Mouse (Mus musculus) testis, adult 10 weeks (tissue): ENCODE results near the gene Vmn1r232. TPM values are rescaled to one million over a fixed set of nuclear protein-coding genes. Genes with fewer than 3 reads are reported as not detected.

Experiments
- polyA plus RNA-seq: library from polyadenylated mRNA; stranded (reverse); fragments of 350-450 nt; fragmentation: Illumina TruSeq; extraction: RNeasy Lipid Tissue Mini Kit (QIAGEN cat#74804); gene quantifications from one replicate; pipeline ENCODE4 v1.2.3, GENCODE M21; 2014; ENCODE audit warnings: low read depth, low replicate concordance

The Vmn1r232 gene
- polyA plus RNA-seq: not detected

DNA sequence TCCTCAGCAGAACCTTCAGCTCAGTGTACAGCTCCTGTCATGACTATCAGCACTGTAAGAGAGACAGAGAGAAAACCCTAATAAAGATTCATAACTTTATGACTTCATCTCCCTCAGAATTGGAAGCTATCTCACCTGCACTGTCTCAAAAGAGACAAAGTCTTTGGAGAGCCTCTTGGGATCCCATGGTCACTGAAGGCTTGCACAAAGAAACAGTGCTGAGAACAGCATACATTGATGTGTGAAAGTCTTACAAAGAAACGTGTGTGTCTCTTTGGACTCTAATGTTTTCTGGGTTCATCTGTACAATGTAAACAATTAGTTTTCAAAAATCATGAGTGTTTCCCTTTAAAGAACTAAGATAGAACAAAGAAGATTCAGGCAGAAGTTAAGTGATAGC is at the start of gene Vmn1r232:
Gene Vmn1r232, minus strand, starts transcription at position 101 of the 400 bp plus-strand sequence.

GRCm38 (mm10) chr17:20944985-20945891 is 25.7 kb upstream of the Vmn1r232 start, which contains the start of gene Ppp2r1a:
TSS of gene Ppp2r1a (plus strand) at chr17:20945311.

GRCm38 (mm10) chr17:20904991-20905390 is 14.5 kb downstream of the Vmn1r232 start, which contains the start of gene Vmn1r231:
TSS of gene Vmn1r231 (minus strand) at chr17:20905091.

Other genes with a start within 250 kb of the Vmn1r232 start
- 2.1 TPM for gene Vmn1r226, start 236.9 kb downstream of the Vmn1r232 start, polyA plus RNA-seq
- gene Vmn1r227, start 189.9 kb downstream of the Vmn1r232 start, polyA plus RNA-seq: not detected
- not detected for gene Vmn1r228, start 133.6 kb downstream of the Vmn1r232 start, polyA plus RNA-seq
- gene Vmn1r229, start 108.2 kb downstream of the Vmn1r232 start, polyA plus RNA-seq: not detected
- not detected for gene Vmn1r230, start 79.3 kb downstream of the Vmn1r232 start, polyA plus RNA-seq
- not detected for gene Vmn1r231, start 14.6 kb downstream of the Vmn1r232 start, polyA plus RNA-seq
- gene Ppp2r1a, start 25.6 kb upstream of the Vmn1r232 start, polyA plus RNA-seq: 10.8 TPM
- not detected for gene Vmn1r233, start 76.8 kb upstream of the Vmn1r232 start, polyA plus RNA-seq
- gene Zfp160, start 89.2 kb upstream of the Vmn1r232 start, polyA plus RNA-seq: 18.0 TPM